Mouse (Mus musculus) C2C12 (cell line): Measurements from ENCODE around the gene Tnr. TPM values are rescaled to one million over a fixed set of nuclear protein-coding genes. Genes with fewer than 3 reads are reported as not detected.
A peak's percentile ranks its signal among the peaks of the same experiment; 100 is the strongest.

Experiments used
- H3K27me3 ChIP-seq: one replicate; pipeline ENCODE4 v1.6.1; 2011; ENCODE audit not compliant: control insufficient read depth, insufficient read depth, insufficient read length
- H3K36me3 ChIP-seq: one replicate; pipeline ENCODE4 v1.6.1; 2011; ENCODE audit not compliant: control insufficient read depth, insufficient read depth
- H3K4me3 ChIP-seq: one replicate; pipeline ENCODE4 v1.5.1; 2011; ENCODE audit warnings: mild to moderate bottlenecking, control low read depth; ENCODE audit not compliant: poor library complexity, insufficient read depth, severe bottlenecking
- H3K79me2 ChIP-seq: one replicate; pipeline ENCODE4 v1.6.1; 2011; ENCODE audit not compliant: control insufficient read depth, insufficient read depth
- H3K79me3 ChIP-seq: one replicate; pipeline ENCODE4 v1.6.1; 2011; ENCODE audit warnings: low read depth, control low read depth
- H3ac ChIP-seq: one replicate; pipeline ENCODE3; 2011; ENCODE audit warnings: low read depth; ENCODE audit not compliant: control insufficient read depth, insufficient read length
- CEBPB ChIP-seq: IDR thresholded peaks from one replicate; pipeline ENCODE4 v1.6.1; 2011; ENCODE audit warnings: low read depth, mild to moderate bottlenecking, control low read depth, moderate library complexity
- CTCF ChIP-seq: IDR thresholded peaks from one replicate; pipeline ENCODE4 v1.5.1; 2011; ENCODE audit not compliant: control insufficient read depth, insufficient read depth, insufficient read length
- FOSL1 ChIP-seq: IDR thresholded peaks from one replicate; pipeline ENCODE4 v1.8.0; 2011; ENCODE audit warnings: mild to moderate bottlenecking, low read length; ENCODE audit not compliant: poor library complexity, insufficient read depth, severe bottlenecking
- MAX ChIP-seq: IDR thresholded peaks from one replicate; pipeline ENCODE4 v1.6.1; 2011; ENCODE audit warnings: mild to moderate bottlenecking, control low read depth
- MYOD1 ChIP-seq: IDR thresholded peaks from one replicate; pipeline ENCODE4 v1.6.1; 2011; ENCODE audit warnings: low read depth; ENCODE audit not compliant: control insufficient read depth, insufficient read length
- MYOG ChIP-seq: IDR thresholded peaks from one replicate; pipeline ENCODE4 v1.6.1; 2011; ENCODE audit not compliant: control insufficient read depth, insufficient read length; ENCODE audit errors: extremely low read depth
- USF1 ChIP-seq: IDR thresholded peaks from one replicate; pipeline ENCODE4 v1.6.1; 2011; ENCODE audit warnings: low read depth, mild to moderate bottlenecking, control low read depth, moderate library complexity
- long read RNA-seq, 2 experiments: library from polyadenylated mRNA; unstranded; transcript quantifications; one replicate each; pipeline ENCODE4 v2.0.0; 2019 to 2020
- polyA plus RNA-seq: library from polyadenylated mRNA; unstranded; fragments of >200 nt; fragmentation: generic; extraction: Trizol; gene quantifications from one replicate; pipeline ENCODE4 v1.2.1, GENCODE M21; 2012; ENCODE audit warnings: missing spikeins

The Tnr gene
- under 0.01 TPM for polyA plus RNA-seq
- long read RNA-seq, experiment 1 = 0 reads
- long read RNA-seq, experiment 2 = 0 reads

DNA sequence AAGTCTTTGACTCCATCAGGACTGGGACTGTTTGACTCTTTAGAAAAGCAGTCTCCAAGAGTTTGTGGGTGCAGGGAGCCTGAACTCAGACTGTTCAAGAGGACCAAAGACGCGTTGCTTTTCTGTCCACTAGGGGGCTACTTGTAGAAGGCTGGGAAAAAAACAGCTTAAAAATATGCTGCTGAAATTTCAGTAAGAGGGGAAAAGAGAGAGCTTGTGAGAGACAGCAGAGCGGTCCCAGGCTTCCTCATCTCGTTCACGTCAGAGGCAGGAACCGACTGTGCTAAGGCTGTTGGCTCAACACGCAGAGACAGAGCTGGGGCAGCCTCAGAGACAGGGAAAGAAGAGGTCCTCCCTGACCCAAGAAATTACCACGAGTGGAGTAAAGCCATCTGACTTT is at the start of gene Tnr:
Gene Tnr, plus strand, starts transcription at position 192 of the 400 bp plus-strand sequence.
- H3ac ChIP-seq = no peak within 1 kb of the TSS

GRCm38 (mm10) chr1:159489853-159490435 is 33.6 kb upstream of the Tnr start:
- Histone ChIP-seq H3K36me3 (no peaks in the 10 kb centered on the region), H3K79me3 (no peaks in the 10 kb centered on the region), H3K4me3 (no peak overlapping the region), H3K79me2 (no peaks in the 10 kb centered on the region), H3ac (no peak overlapping the region), H3K27me3 (no peaks in the 10 kb centered on the region)
- peak; percentile 67 for TF ChIP-seq USF1
- TF ChIP-seq MYOG = no peak

More for the DNA sequence above, at the start of gene Tnr:
- Histone ChIP-seq H3K36me3 (no peaks in the 10 kb centered on the region), H3K27me3 (no peaks in the 10 kb centered on the region), H3K4me3 (no peak within 1 kb of the TSS), H3K79me2 (no peaks in the 10 kb centered on the region), H3K79me3 (no peaks in the 10 kb centered on the region)
- no peak for TF ChIP-seq MYOG
- TF ChIP-seq USF1 = no peak
- no peak for TF ChIP-seq CTCF
- TF ChIP-seq FOSL1 = no peak
- no peak for TF ChIP-seq MAX
- no peak for TF ChIP-seq MYOD1
- TF ChIP-seq CEBPB = no peak

GRCm38 (mm10) chr1:159492536-159492935 is 31.0 kb upstream of the Tnr start:
- no peaks in the 10 kb centered on the region for H3K36me3 ChIP-seq
- H3K79me3 ChIP-seq = no peaks in the 10 kb centered on the region
- H3K79me2 ChIP-seq = no peaks in the 10 kb centered on the region
- H3ac ChIP-seq = no peak overlapping the region
- no peak overlapping the region for H3K4me3 ChIP-seq
- TF ChIP-seq MYOD1 (no peak), FOSL1 (no peak), CTCF (no peak), USF1 (no peak), CEBPB (no peak), MAX (no peak)
- H3K27me3 ChIP-seq = no peaks in the 10 kb centered on the region

- no peaks in the 10 kb centered on the region for H3K79me3 ChIP-seq
- no peak overlapping the region for H3ac ChIP-seq
- no peak for TF ChIP-seq CTCF
- TF ChIP-seq MYOG = no peak
- no peak for TF ChIP-seq USF1
- no peak for TF ChIP-seq MAX
- no peak for TF ChIP-seq MYOD1
- no peak for TF ChIP-seq FOSL1
- no peaks in the 10 kb centered on the region for H3K36me3 ChIP-seq
- H3K79me2 ChIP-seq = no peaks in the 10 kb centered on the region
- H3K4me3 ChIP-seq = no peak overlapping the region
- H3K27me3 ChIP-seq = no peaks in the 10 kb centered on the region
These were observed 29.7 kb upstream of the Tnr start for GRCm38 (mm10) chr1:159493720-159494499.

GRCm38 (mm10) chr1:159498236-159498635 is 25.3 kb upstream of the Tnr start:
- H3ac ChIP-seq = no peak overlapping the region
- no peaks in the 10 kb centered on the region for H3K79me2 ChIP-seq
- TF ChIP-seq CTCF (no peak), MYOG (no peak), FOSL1 (no peak), MYOD1 (no peak), CEBPB (no peak), USF1 (no peak), MAX (no peak)
- H3K36me3 ChIP-seq = no peaks in the 10 kb centered on the region
- H3K4me3 ChIP-seq = no peak overlapping the region
- H3K27me3 ChIP-seq = no peaks in the 10 kb centered on the region
- H3K79me3 ChIP-seq = no peaks in the 10 kb centered on the region

GRCm38 (mm10) chr1:159499806-159500460 is 23.6 kb upstream of the Tnr start:
- Histone ChIP-seq H3K4me3 (no peak overlapping the region), H3K27me3 (no peaks in the 10 kb centered on the region), H3ac (no peak overlapping the region), H3K79me3 (no peaks in the 10 kb centered on the region), H3K36me3 (no peaks in the 10 kb centered on the region), H3K79me2 (no peaks in the 10 kb centered on the region)
- TF ChIP-seq CEBPB (no peak), MAX (no peak), CTCF (no peak), USF1 (no peak), MYOG (no peak), MYOD1 (no peak), FOSL1 (no peak)
